Comparison of ENCODE assay signal across 11 mouse cellular contexts in the genomic region with DNA sequence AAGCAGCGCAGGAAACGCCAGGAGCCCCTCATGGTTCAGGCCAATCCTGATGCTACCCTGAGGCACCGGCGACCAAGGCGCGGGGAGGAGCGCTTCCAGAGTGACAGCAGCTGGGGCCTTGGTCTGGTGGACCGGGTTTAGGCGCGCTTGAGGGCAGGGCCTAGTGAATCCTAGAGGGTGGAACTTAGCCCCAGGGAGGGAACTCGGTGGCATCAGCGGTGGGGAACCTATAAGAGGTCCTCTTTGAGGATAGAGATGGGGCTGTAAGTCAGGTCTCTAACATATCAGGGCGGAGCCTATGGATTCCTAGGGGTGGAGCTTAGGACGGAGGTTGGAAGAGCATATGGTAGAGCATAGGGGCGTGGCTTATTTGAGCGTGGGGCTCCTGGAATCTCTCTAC. TPM values are rescaled to one million over a fixed set of nuclear protein-coding genes. Genes with fewer than 3 reads are reported as not detected.
DNase-seq lines count a peak whose midpoint lies in the region; ATAC-seq lines count a peak whose summit lies in the region.
"Had no signal": no experiment of that assay in that cellular context is flagged by ENCODE, and none has a peak within 500 bp of the region (broad histone marks: within the 10 kb centered on the region; RNA-seq: fewer than 3 reads in every experiment).

No protein-coding gene starts in this region.

- peak overlapping the region; percentile 81 for H3K27ac ChIP-seq in heart, embryonic 10.5 days
- no peak overlapping the region for H3K27ac ChIP-seq in neural tube, embryonic 15.5 days (replicated peaks)
- peak overlapping the region; percentile 62; the same call in 1 of the 2 replicates for H3K27ac ChIP-seq in intestine, embryonic 15.5 days
- 0 out of 2 replicates have a peak overlapping the region, but pooled peaks have one; percentile 32 for H3K27ac ChIP-seq in stomach, embryonic 15.5 days
- H3K27ac ChIP-seq: forebrain, embryonic 12.5 days had no signal

- H3K4me2 ChIP-seq in neural tube, embryonic 15.5 days = no peak overlapping the region
- H3K4me2 ChIP-seq in intestine, embryonic 15.5 days (replicated peaks) = peak overlapping the region; percentile 47
- peak overlapping the region; percentile 34 for H3K4me2 ChIP-seq in stomach, embryonic 15.5 days
- H3K4me2 ChIP-seq: forebrain, embryonic 12.5 days had no signal

- no peaks in the 10 kb centered on the region for H3K9me3 ChIP-seq in heart, embryonic 10.5 days
- H3K9me3 ChIP-seq in neural tube, embryonic 15.5 days (replicated peaks) = no peaks in the 10 kb centered on the region
- no peaks in the 10 kb centered on the region for H3K9me3 ChIP-seq in intestine, embryonic 15.5 days
- H3K9me3 ChIP-seq in stomach, embryonic 15.5 days = no peaks in the 10 kb centered on the region
- H3K9me3 ChIP-seq: forebrain, embryonic 12.5 days had no signal

- H3K36me3 ChIP-seq in heart, embryonic 10.5 days = no peaks in the 10 kb centered on the region
- H3K36me3 ChIP-seq in neural tube, embryonic 15.5 days = no peaks in the 10 kb centered on the region
- no peaks in the 10 kb centered on the region for H3K36me3 ChIP-seq in intestine, embryonic 15.5 days
- no peaks in the 10 kb centered on the region for H3K36me3 ChIP-seq in stomach, embryonic 15.5 days
- H3K36me3 ChIP-seq: forebrain, embryonic 12.5 days had no signal

- ATAC-seq in neural tube, embryonic 15.5 days (ENCODE audit: low FRiP score) = no peak
- ATAC-seq in intestine, embryonic 15.5 days = peak; percentile 45
- peak; percentile 51; the same call in 1 of the 2 replicates for ATAC-seq in stomach, embryonic 15.5 days (ENCODE audit: insufficient read depth, low FRiP score, low read depth)

- no peak overlapping the region for H3K9ac ChIP-seq in neural tube, embryonic 15.5 days (replicated peaks)
- H3K9ac ChIP-seq in intestine, embryonic 15.5 days = 0 out of 2 replicates have a peak overlapping the region, but pooled peaks have one; percentile 13
- H3K9ac ChIP-seq in stomach, embryonic 15.5 days = no peak overlapping the region
- H3K9ac ChIP-seq: forebrain, embryonic 12.5 days had no signal

- peak overlapping the region; percentile 43 for H3K4me3 ChIP-seq in heart, embryonic 10.5 days
- H3K4me3 ChIP-seq in neural tube, embryonic 15.5 days (replicated peaks) = no peak overlapping the region
- no peak overlapping the region for H3K4me3 ChIP-seq in intestine, embryonic 15.5 days (replicated peaks)
- H3K4me3 ChIP-seq in stomach, embryonic 15.5 days (replicated peaks) = no peak overlapping the region
- H3K4me3 ChIP-seq: forebrain, embryonic 12.5 days; myocyte had no signal

- H3K27me3 ChIP-seq in heart, embryonic 10.5 days (ENCODE audit: insufficient read depth, poor library complexity, severe bottlenecking) = no peaks in the 10 kb centered on the region
- H3K27me3 ChIP-seq in neural tube, embryonic 15.5 days (replicated peaks) = no peaks in the 10 kb centered on the region
- no peaks in the 10 kb centered on the region for H3K27me3 ChIP-seq in intestine, embryonic 15.5 days (replicated peaks)
- H3K27me3 ChIP-seq in stomach, embryonic 15.5 days (replicated peaks) = no peaks in the 10 kb centered on the region
- H3K27me3 ChIP-seq: forebrain, embryonic 12.5 days had no signal

- 18% methylated on average over 16 of the region's 16 CpGs for WGBS in heart, embryonic 10.5 days
- 33% methylated on average over 16 of the region's 16 CpGs for WGBS in neural tube, embryonic 15.5 days
- 22% methylated on average over 16 of the region's 16 CpGs for WGBS in intestine, embryonic 15.5 days
- WGBS in stomach, embryonic 15.5 days = 22% methylated on average over 16 of the region's 16 CpGs

- peak; percentile 91 for DNase-seq in heart, embryonic 10.5 days (ENCODE audit: low spot score)
- no peak for DNase-seq in heart, adult 9 months (ENCODE audit: low spot score in 2 of 2)
- peak; percentile 38 for DNase-seq in neural tube, embryonic 10.5 days (ENCODE audit: extremely low spot score, low spot score)
- no peak for DNase-seq in cerebellum, adult 9-11 months
- no peak for DNase-seq in urinary bladder, adult 18-20 months (ENCODE audit: low spot score in 2 of 2)
- DNase-seq: kidney, postnatal 25 days had no signal

- H3K4me1 ChIP-seq in heart, embryonic 10.5 days = peaks cover 18% of the 10 kb centered on the region
- H3K4me1 ChIP-seq in neural tube, embryonic 15.5 days = no peaks in the 10 kb centered on the region
- peaks cover 16% of the 10 kb centered on the region; the same call in 1 of the 2 replicates for H3K4me1 ChIP-seq in intestine, embryonic 15.5 days (replicated peaks)
- H3K4me1 ChIP-seq in stomach, embryonic 15.5 days = peaks cover 6% of the 10 kb centered on the region
- H3K4me1 ChIP-seq: forebrain, embryonic 12.5 days had no signal

RNA-seq across cellular contexts. Expression of gene Nucb1, which starts 5.2 kb away (rescaled TPM):
- polyA plus RNA-seq in heart, embryonic 10.5 days (2016; fragmentation: Nextera tagmentation; extraction: Ambion mirVana) = 163 and 198 TPM in 2 replicates
- 140 and 158 TPM in 2 replicates for polyA plus RNA-seq in neural tube, embryonic 15.5 days (2015; fragmentation: Nextera tagmentation; extraction: Ambion mirVana)
- polyA plus RNA-seq in intestine, embryonic 15.5 days (2015; fragmentation: Nextera tagmentation; extraction: Ambion mirVana) = 209 and 229 TPM in 2 replicates
- polyA plus RNA-seq in stomach, embryonic 15.5 days (2015; fragmentation: Nextera tagmentation; extraction: Ambion mirVana) = 214 and 230 TPM in 2 replicates

RNA-seq across cellular contexts. Expression of gene Ppp1r15a, which starts 10.6 kb away (rescaled TPM):
- polyA plus RNA-seq in heart, embryonic 10.5 days (2016; fragmentation: Nextera tagmentation; extraction: Ambion mirVana) = 28.2 and 31.2 TPM in 2 replicates
- 17.8 and 18.4 TPM in 2 replicates for polyA plus RNA-seq in neural tube, embryonic 15.5 days (2015; fragmentation: Nextera tagmentation; extraction: Ambion mirVana)
- polyA plus RNA-seq in intestine, embryonic 15.5 days (2015; fragmentation: Nextera tagmentation; extraction: Ambion mirVana) = 16.5 and 17.0 TPM in 2 replicates
- polyA plus RNA-seq in stomach, embryonic 15.5 days (2015; fragmentation: Nextera tagmentation; extraction: Ambion mirVana) = 21.1 and 36.1 TPM in 2 replicates

RNA-seq across cellular contexts. Expression of gene Plekha4, which starts 10.7 kb away (rescaled TPM):
- 0.59 and 0.64 TPM in 2 replicates for polyA plus RNA-seq in heart, embryonic 10.5 days (2016; fragmentation: Nextera tagmentation; extraction: Ambion mirVana)
- polyA plus RNA-seq in neural tube, embryonic 15.5 days (2015; fragmentation: Nextera tagmentation; extraction: Ambion mirVana) = 4.3 and 4.7 TPM in 2 replicates
- 0.83 and 1.5 TPM in 2 replicates for polyA plus RNA-seq in intestine, embryonic 15.5 days (2015; fragmentation: Nextera tagmentation; extraction: Ambion mirVana)
- 2.9 TPM in 2 replicates for polyA plus RNA-seq in stomach, embryonic 15.5 days (2015; fragmentation: Nextera tagmentation; extraction: Ambion mirVana)

RNA-seq across cellular contexts. Expression of gene Dhdh, which starts 26.8 kb away (rescaled TPM):
- 5.8 and 6.1 TPM in 2 replicates for polyA plus RNA-seq in heart, embryonic 10.5 days (2016; fragmentation: Nextera tagmentation; extraction: Ambion mirVana)
- 4.2 and 4.8 TPM in 2 replicates for polyA plus RNA-seq in neural tube, embryonic 15.5 days (2015; fragmentation: Nextera tagmentation; extraction: Ambion mirVana)
- polyA plus RNA-seq in intestine, embryonic 15.5 days (2015; fragmentation: Nextera tagmentation; extraction: Ambion mirVana) = 2.6 and 2.7 TPM in 2 replicates
- 3.5 and 3.7 TPM in 2 replicates for polyA plus RNA-seq in stomach, embryonic 15.5 days (2015; fragmentation: Nextera tagmentation; extraction: Ambion mirVana)

RNA-seq across cellular contexts. Expression of gene Gm45808, which starts 28.8 kb away (rescaled TPM):
- polyA plus RNA-seq in heart, embryonic 10.5 days (2016; fragmentation: Nextera tagmentation; extraction: Ambion mirVana) = not detected in 2 replicates
- not detected in 2 replicates for polyA plus RNA-seq in neural tube, embryonic 15.5 days (2015; fragmentation: Nextera tagmentation; extraction: Ambion mirVana)
- not detected in 2 replicates for polyA plus RNA-seq in intestine, embryonic 15.5 days (2015; fragmentation: Nextera tagmentation; extraction: Ambion mirVana)
- not detected in 2 replicates for polyA plus RNA-seq in stomach, embryonic 15.5 days (2015; fragmentation: Nextera tagmentation; extraction: Ambion mirVana)
- polyA plus RNA-seq: forebrain, embryonic 12.5 days; myocyte had no signal

Comparison
In these comparisons a context has a peak if more than half of its experiments do, and no peak if none do; other contexts are left out.
1. DNase-seq: peak in heart, embryonic 10.5 days (single experiment) and neural tube, embryonic 10.5 days (single experiment); none in heart, adult 9 months (0 of 2), cerebellum, adult 9-11 months (single experiment) and urinary bladder, adult 18-20 months (0 of 2).